Mouse (Mus musculus): ENCODE measurements around the gene Gm1604a. TPM values are rescaled to one million over a fixed set of nuclear protein-coding genes. Genes with fewer than 3 reads are reported as not detected.
"Not testable (repeated sequence)": the region's sequence is repeated elsewhere in the genome, so short reads cannot be mapped to it uniquely, and the experiment has no call there.

Gene Gm1604a
- polyA plus RNA-seq (2012; rRNA removed) = 1.7 TPM in 1 of 2 replicates, not detected in the other

DNA sequence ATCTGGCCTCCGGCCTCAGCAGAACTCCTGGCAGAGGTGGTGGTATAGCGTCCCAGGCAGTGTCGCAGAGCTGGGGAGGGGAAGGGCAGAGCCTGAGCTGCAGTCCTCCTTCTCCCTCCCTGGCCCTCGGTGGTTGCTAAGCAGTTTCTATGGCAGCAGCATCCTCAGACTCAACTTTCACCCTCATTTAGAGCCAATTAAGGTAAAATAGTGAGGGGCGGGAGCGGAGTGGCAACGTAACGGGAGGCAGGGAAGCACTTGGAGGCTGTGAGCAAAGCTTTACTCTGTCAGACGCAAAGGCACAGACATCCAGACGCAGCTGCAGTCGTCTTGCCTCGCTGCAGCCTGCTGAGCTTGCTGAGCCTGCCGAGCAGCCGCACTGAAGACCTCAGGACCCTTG, at the start of gene Gm1604a:
Gm1604a (plus strand) TSS at position 312 of the 400 bp plus-strand sequence.
- H3K27ac ChIP-seq (ENCODE audit: insufficient read depth, low read length); H3K4me1 ChIP-seq (ENCODE audit: control insufficient read depth, insufficient read depth, low read length): not testable (repeated sequence)
- peak within 1 kb of the TSS; percentile 37; the same call in 1 of the 2 replicates for H3K4me3 ChIP-seq (ENCODE audit: insufficient read depth, low read length)

DNA sequence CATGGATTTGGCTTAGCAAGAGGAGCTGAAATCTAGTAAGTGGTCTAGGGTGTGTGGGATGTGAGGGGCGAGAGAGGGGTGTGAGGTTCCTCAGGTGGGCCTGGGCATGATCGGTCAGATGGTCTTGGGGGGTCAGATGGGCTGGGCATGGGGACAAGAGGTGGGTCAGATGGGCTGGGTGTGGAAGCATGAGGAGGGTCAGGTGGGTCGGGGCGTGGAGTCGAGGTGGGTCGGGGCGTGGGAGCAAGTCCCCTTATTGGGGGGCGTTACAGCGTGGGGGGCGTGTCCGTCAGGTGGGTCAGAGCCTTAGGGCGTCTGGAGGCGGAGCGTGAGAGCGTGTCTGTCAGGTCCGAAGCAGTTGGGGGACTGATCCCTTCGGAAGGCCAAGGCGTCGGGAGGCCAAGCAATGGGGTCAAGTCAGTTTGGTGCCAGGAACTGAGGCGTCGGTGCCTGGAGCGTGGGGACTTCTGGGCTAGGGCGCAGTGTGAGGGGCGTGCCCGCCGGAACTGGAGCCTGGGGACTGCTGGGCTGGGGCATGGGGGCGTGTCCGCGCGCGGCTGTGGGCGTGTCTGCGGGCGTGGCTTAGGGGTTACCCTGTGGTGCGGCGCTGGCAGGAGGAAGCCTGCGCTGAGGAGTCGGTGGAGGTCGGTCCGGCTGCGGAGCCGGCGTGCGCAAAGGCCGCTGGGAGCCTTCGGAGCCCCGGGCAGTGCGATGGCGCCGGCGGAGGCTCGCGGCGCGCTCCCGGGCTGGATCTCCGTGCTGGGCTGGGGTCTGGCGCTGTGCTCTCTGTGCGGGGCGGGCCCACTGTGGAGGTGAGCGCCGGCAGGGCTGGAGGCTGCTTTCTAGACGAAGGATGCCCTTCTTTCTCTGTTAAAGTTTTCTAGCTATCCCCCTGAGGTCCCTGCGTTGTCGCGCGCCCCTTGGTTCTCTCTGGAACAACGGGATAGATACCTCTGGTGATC, 46.8 kb upstream of the Gm1604a start, which contains the start of gene Gm49721:
Gm49721 (plus strand) TSS at position 618 of the 962 bp plus-strand sequence.
- not testable (repeated sequence) for H3K4me1 ChIP-seq (ENCODE audit: control insufficient read depth, insufficient read depth, low read length); H3K27ac ChIP-seq (ENCODE audit: insufficient read depth, low read length)
- peak within 1 kb of the TSS; percentile 42 for H3K4me3 ChIP-seq (ENCODE audit: insufficient read depth, low read length)

DNA sequence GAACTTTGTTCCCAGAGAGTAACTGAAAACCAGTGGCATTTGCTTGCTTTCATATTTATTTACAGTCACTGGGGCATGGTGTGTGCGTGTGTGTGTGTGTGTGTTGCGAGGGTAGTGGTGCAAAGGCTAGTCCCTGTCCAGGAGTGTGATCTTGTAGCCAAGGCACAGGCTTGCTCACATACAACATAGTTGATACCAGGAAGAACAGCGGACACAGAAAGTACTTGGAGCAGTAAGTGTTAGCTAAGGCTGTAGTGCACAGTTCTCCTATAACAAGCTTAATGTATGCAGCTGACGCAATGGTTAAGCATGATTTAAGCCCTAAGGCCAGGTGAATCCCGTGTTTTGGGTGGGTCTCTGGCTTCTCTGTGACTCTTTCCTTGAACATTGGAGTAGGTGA, 46.0 kb upstream of the Gm1604a start:
- H3K27ac ChIP-seq (ENCODE audit: insufficient read depth, low read length); H3K4me1 ChIP-seq (ENCODE audit: control insufficient read depth, insufficient read depth, low read length): not testable (repeated sequence)
- peak overlapping the region; percentile 42; the same call in 1 of the 2 replicates for H3K4me3 ChIP-seq (ENCODE audit: insufficient read depth, low read length)

DNA sequence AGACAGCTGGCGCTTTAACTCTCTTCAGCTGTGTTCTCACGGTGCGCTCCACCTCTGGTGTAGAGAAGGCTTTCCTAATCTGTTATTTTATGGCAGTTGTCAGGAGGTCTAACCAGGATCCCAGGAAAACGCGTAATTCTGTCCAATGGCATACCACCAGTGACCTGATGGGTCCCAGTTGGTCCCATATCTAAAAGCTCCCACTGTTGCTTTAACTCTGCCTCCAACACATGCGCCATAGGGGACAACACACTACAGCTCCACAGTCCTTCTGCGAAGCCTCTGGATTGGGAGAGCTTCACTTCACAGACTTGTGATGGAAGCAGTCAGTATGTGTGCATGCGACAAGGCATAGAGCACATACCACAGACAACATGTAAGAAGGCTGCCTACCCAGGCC, 45.2 kb upstream of the Gm1604a start:
- H3K4me3 ChIP-seq (ENCODE audit: insufficient read depth, low read length); H3K27ac ChIP-seq (ENCODE audit: insufficient read depth, low read length); H3K4me1 ChIP-seq (ENCODE audit: control insufficient read depth, insufficient read depth, low read length): not testable (repeated sequence)

DNA sequence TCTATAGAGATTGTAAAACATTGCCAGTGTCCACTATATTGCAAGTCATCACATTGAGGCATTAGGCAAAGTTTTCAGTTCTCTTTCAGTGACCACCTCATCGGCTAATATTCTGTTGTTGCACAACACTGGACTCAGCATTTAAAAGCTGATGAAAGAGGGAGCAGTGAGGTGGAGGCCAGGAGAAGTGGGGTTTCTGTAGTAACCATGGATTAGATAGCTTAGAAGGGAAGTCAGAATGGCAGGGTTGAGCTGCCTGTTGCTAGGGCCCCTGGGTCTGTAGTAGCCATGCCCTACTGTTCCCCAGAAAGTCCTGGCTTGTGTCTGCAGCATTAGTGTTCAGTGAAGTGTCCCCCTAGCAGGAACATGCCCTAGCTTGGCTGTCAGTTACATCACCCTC, 39.2 kb upstream of the Gm1604a start:
- not testable (repeated sequence) for H3K27ac ChIP-seq (ENCODE audit: insufficient read depth, low read length); H3K4me3 ChIP-seq (ENCODE audit: insufficient read depth, low read length); H3K4me1 ChIP-seq (ENCODE audit: control insufficient read depth, insufficient read depth, low read length)

DNA sequence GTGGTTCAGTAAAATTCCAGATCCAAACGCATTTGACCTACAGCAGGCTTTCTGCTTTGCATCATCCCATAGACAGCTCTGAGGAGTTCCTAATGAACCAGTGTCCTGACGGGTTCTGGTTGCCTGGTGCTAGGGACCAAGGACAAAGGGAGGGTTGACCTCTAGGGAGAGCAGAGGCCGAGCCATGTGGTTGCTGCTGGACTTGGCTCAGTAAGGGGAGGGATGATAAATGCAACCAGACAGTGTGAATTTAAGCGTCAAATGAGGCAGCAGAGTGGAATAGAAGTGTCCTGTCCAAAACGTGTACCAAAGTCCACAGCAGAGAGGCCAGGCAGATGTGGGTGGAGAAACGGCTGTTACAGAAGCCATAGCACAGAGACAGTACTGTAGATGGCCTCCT, 29.9 kb upstream of the Gm1604a start:
- H3K4me3 ChIP-seq (ENCODE audit: insufficient read depth, low read length); H3K4me1 ChIP-seq (ENCODE audit: control insufficient read depth, insufficient read depth, low read length); H3K27ac ChIP-seq (ENCODE audit: insufficient read depth, low read length): not testable (repeated sequence)

DNA sequence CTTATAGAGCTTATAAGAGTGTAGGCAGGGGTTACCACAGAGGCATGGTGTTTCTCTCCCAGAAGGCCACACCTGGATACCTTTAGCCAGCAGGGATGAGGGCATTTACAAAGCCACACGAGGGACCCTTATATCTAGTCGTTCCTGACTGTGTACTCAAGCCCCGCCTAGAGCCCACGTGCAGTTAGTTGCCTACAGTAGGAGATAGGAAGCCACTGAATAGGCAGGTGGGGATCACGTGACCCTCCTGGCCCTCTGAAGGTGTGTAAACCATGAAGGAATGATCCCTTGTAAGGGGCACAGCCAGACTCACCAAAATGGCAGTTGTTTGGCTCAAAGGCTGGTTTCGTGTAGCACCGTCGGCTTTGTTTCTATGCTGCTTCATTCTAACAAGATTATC, 28.5 kb upstream of the Gm1604a start:
- not testable (repeated sequence) for H3K4me1 ChIP-seq (ENCODE audit: control insufficient read depth, insufficient read depth, low read length); H3K27ac ChIP-seq (ENCODE audit: insufficient read depth, low read length); H3K4me3 ChIP-seq (ENCODE audit: insufficient read depth, low read length)

DNA sequence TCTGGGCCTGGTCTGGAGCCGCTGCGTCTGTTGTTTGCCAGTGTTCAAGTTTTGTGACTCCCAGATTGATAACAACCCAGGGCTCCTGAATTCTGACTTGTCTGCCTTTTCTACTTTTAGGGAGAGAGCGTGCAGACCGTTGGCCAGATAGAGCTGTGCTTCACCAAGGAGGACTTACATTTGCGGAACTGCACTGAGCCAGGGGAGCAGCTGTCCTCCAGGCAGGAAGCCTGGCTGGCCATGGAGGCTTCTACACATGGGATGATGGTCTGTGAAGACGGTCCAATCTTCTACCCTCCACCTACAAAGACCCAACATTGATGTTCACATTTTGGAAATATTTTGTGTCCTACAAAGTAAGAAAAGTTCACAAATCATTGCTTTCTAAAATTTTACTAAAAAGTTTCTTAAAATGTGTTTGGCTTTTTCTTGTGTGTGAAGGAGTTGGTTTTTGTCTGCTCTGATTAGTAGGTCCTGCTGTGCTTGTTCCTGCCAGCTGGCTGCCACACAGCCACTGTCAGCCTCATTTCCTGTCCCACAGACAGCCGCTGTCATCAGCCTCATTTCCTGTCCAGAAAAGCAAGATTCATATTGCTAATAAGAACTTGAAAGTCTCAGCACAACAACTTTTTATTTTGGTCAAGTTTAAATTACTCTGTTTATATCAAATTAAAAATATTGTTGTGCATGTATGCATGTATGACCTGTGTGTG, 27.4 kb upstream of the Gm1604a start:
- H3K4me3 ChIP-seq (ENCODE audit: insufficient read depth, low read length); H3K4me1 ChIP-seq (ENCODE audit: control insufficient read depth, insufficient read depth, low read length); H3K27ac ChIP-seq (ENCODE audit: insufficient read depth, low read length): not testable (repeated sequence)

DNA sequence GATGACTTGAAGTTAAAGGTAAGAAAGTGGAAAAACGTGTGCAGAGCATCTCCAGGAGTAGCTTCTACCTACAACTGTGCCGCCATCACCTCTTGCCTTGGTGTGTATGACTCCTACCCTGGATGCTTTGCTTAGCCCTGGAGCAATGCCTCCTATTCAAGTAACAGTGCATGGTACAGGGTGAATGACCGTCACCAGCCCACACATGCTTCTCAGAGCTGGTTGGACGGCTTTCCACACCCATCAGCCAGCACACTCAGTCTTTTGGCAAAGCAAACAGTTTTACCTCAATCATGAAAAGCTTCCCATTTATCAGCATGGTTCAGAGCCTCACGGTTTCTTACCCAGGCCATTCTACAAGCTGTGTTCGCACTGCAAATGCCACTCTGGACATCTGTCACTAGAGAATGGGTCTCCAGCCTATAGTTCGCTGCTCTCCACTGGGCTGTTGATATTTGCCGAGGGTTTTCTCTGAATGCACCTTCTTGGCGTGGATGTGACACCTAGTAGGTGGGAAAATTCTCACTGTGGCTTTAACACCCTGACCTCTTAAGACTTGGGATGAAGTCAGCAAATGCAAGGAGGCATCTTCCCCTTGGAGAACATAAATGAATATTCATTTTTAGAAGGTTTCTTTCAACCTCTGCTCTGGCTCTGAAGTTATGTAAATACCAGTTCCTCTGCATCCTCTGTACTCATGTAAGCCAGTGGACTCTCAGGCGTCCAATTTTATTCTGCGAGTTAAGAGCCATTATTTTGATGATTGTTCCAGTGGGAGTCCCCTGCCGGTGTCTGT, 23.4 kb upstream of the Gm1604a start:
- not testable (repeated sequence) for H3K4me1 ChIP-seq (ENCODE audit: control insufficient read depth, insufficient read depth, low read length); H3K4me3 ChIP-seq (ENCODE audit: insufficient read depth, low read length); H3K27ac ChIP-seq (ENCODE audit: insufficient read depth, low read length)

DNA sequence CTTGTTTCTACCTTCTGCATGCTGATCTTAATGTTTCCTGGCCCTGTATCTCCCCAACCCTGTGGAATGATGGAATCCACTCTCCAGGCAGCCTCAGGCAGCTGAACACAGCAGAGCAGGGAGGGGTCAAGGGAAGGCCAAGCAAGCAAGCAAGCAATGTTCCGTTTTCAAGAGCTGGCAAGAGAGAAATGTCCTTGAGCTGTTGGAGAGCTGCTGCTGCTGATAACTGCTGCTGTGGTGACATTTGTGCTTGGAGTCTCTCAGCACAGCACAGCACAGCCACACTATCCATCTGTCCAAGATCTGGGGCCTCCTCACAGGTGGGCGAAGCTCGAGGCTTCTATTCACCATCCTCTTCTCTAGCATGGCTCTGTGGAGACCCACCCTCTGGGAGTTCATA, 22.0 kb upstream of the Gm1604a start:
- not testable (repeated sequence) for H3K27ac ChIP-seq (ENCODE audit: insufficient read depth, low read length); H3K4me1 ChIP-seq (ENCODE audit: control insufficient read depth, insufficient read depth, low read length); H3K4me3 ChIP-seq (ENCODE audit: insufficient read depth, low read length)

DNA sequence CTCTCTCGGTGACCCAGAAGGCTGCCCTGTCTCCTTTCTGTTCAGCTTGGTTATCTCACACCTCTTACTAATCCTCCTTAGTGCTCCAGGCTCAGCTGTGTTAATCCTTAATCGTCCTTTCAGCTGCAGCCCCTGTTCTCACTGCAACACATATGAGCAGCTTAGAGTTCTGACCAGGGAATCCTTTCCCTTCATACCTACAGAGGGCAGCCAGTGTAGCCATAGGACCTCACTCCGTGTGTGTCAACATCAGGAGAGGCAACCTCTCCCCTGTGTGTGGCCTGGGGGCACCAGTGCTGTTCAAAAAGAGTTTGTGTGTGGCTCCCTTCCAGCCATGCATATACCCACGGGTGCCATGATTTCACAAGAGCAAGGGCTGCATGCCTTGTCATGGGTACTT, 19.7 kb upstream of the Gm1604a start:
- not testable (repeated sequence) for H3K4me1 ChIP-seq (ENCODE audit: control insufficient read depth, insufficient read depth, low read length); H3K27ac ChIP-seq (ENCODE audit: insufficient read depth, low read length)

DNA sequence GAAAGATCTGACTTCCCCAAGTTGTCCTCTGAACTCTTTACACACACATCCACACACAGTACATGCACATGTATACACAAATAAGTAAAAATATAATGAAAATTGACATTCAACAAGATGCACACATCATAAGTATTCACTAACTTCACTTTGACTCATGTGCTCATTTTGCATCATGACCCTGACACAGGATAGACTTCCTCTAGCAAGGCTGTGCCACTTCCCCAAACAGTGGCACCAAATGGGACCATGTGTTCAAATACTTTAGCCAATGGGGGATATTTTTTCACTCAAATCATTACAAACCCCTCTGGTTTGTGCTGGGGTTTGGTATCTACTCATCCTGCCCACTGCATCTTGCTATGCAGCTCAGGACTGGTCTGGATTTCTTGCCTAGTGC, 16.5 kb upstream of the Gm1604a start:
- not testable (repeated sequence) for H3K4me1 ChIP-seq (ENCODE audit: control insufficient read depth, insufficient read depth, low read length); H3K27ac ChIP-seq (ENCODE audit: insufficient read depth, low read length); H3K4me3 ChIP-seq (ENCODE audit: insufficient read depth, low read length)

More for the DNA sequence above, 19.7 kb upstream of the Gm1604a start:
- not testable (repeated sequence) for H3K4me3 ChIP-seq (ENCODE audit: insufficient read depth, low read length)

DNA sequence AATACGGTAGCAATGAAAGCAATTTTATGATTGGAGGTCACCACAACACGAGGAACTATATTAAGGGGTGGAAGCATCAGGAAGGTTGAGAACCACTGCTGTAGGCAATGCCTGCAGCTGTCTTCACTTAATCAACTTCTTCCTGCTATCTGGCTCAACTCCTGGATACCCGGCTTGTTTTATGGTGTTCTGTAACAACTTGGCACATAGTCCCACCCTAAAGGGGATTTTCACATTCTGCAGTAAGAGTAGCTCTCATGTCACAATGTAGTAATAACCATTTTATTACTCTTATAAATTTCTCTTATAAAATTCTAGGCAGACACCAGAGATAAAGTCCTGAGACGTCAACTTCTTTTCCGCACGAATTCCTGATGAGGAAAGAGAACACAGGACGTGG, 15.9 kb upstream of the Gm1604a start:
- H3K4me1 ChIP-seq (ENCODE audit: control insufficient read depth, insufficient read depth, low read length); H3K27ac ChIP-seq (ENCODE audit: insufficient read depth, low read length); H3K4me3 ChIP-seq (ENCODE audit: insufficient read depth, low read length): not testable (repeated sequence)

DNA sequence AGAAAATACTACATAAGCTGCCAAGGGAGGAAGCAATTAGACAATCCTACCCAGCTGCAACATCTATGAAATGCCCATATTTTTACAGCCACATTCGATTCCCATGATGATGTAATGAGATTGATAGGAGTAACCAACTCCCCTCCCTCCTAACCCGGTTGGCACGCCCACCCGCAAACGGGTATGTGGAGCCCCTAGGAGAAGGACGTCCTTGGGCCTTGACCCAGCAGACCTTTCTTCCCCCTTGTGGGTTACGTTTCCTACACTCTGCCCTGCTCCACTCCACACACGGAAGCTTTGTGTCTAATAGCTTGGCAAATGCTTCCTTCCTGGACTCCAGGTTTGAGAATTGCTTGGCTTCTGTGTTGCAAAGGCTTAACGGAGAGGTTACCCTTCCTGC, 15.5 kb upstream of the Gm1604a start:
- not testable (repeated sequence) for H3K4me1 ChIP-seq (ENCODE audit: control insufficient read depth, insufficient read depth, low read length); H3K27ac ChIP-seq (ENCODE audit: insufficient read depth, low read length); H3K4me3 ChIP-seq (ENCODE audit: insufficient read depth, low read length)

DNA sequence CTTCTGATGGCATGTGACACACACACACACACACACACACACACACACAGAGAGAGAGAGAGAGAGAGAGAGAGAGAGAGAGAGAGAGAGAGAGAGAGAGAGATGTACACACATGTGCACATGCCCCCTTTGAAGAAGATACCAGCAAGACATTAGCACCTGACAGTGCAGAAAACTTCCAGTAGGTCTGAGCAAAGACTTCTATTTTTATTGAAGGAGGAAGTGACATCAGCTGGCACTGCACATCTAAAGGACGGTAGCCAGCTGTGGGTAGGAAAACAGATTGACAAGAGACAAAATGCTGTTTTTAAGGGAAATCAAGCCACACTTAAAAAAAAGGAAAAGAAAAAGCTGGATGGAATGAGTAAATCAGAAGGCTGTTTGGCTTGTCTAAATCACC, 11.2 kb upstream of the Gm1604a start:
- H3K4me3 ChIP-seq (ENCODE audit: insufficient read depth, low read length); H3K27ac ChIP-seq (ENCODE audit: insufficient read depth, low read length); H3K4me1 ChIP-seq (ENCODE audit: control insufficient read depth, insufficient read depth, low read length): not testable (repeated sequence)

Data from cortical plate, adult 2 months (tissue).